Mouse (Mus musculus) limb, embryonic 14.5 days (tissue): ENCODE data around the gene Mapre1. TPM values are rescaled to one million over a fixed set of nuclear protein-coding genes. Genes with fewer than 3 reads are reported as not detected.

Experiments used
- ATAC-seq: fragments of 200-750 bp; cut with Nextera tagmentation; 2 replicates; pipeline ENCODE4 v1.8.0; 2017; ENCODE audit warnings: low read depth, moderate number of reproducible peaks, moderate TSS enrichment; ENCODE audit not compliant: low FRiP score
- DNase-seq: peaks from one replicate; pipeline ENCODE4 v3.0.0-alpha.2; 2015; ENCODE audit warnings: low spot score
- H3K27ac ChIP-seq: fragments of 300-500 bp; sonication (generic); replicated peaks from 2 replicates; pipeline ENCODE4 v1.5.1; 2014; ENCODE audit warnings: low read depth, mild to moderate bottlenecking, low read length, moderate library complexity, mixed read lengths
- H3K27me3 ChIP-seq: fragments of 300-500 bp; sonication (generic); 2 replicates; pipeline ENCODE4 v1.6.1; 2014; ENCODE audit warnings: low read length, mixed read lengths; ENCODE audit not compliant: control insufficient read depth, insufficient read depth
- H3K36me3 ChIP-seq: fragments of 300-500 bp; sonication (generic); 2 replicates; pipeline ENCODE4 v1.6.1; 2014; ENCODE audit warnings: mild to moderate bottlenecking, low read length, moderate library complexity, mixed read lengths; ENCODE audit not compliant: control insufficient read depth, insufficient read depth
- H3K4me1 ChIP-seq: fragments of 300-500 bp; sonication (generic); 2 replicates; pipeline ENCODE4 v1.6.1; 2014; ENCODE audit warnings: antibody characterized with exemption, low read length, mixed read lengths; ENCODE audit not compliant: control insufficient read depth, insufficient read depth
- H3K4me2 ChIP-seq: fragments of 300-500 bp; sonication (generic); replicated peaks from 2 replicates; pipeline ENCODE4 v1.6.1; 2014; ENCODE audit warnings: low read depth, mild to moderate bottlenecking, low read length, moderate library complexity; ENCODE audit not compliant: severe bottlenecking
- H3K4me3 ChIP-seq: fragments of 300-500 bp; sonication (generic); replicated peaks from 2 replicates; pipeline ENCODE4 v1.5.1; 2014; ENCODE audit warnings: low read length
- H3K9ac ChIP-seq: fragments of 300-500 bp; sonication (generic); 2 replicates; pipeline ENCODE4 v1.6.1; 2014; ENCODE audit warnings: mild to moderate bottlenecking, low read depth, low read length, moderate library complexity; ENCODE audit not compliant: severe bottlenecking
- H3K9me3 ChIP-seq: fragments of 300-500 bp; sonication (generic); 2 replicates; pipeline ENCODE4 v1.6.1; 2016; ENCODE audit warnings: low read length; ENCODE audit not compliant: control insufficient read depth
- POLR2A ChIP-seq: fragments of 200-500 bp; IDR thresholded peaks from 2 replicates; pipeline ENCODE4 v1.8.0; 2012; ENCODE audit warnings: inconsistent platforms, mild to moderate bottlenecking, moderate library complexity, borderline replicate concordance; ENCODE audit not compliant: insufficient read depth, insufficient read length; ENCODE audit errors: extremely low read depth
- WGBS: fragments of 180-500 bp; shearing (Covaris S2); extraction: QIAGEN DNeasy Blood & Tissue Kit; methylation state at CpG from one replicate; pipeline ENCODE4 v1.1.7; 2014; 5-methylcytosine and 5-hydroxymethylcytosine counted together
- polyA plus RNA-seq, 2 experiments: library from polyadenylated mRNA; depleted of rRNA in 1 of 2; stranded (reverse) in 1 of 2; unstranded in 1 of 2; fragments of >200 nt; fragmentation: Nextera tagmentation in 1 of 2; extraction: Ambion mirVana in 1 of 2; gene quantifications; 2 replicates each; pipeline versions ENCODE4 v1.2.1 to v1.2.3; 2012 to 2014

The Mapre1 gene
- polyA plus RNA-seq, 2 experiments, result 36.1 to 203 TPM

DNA sequence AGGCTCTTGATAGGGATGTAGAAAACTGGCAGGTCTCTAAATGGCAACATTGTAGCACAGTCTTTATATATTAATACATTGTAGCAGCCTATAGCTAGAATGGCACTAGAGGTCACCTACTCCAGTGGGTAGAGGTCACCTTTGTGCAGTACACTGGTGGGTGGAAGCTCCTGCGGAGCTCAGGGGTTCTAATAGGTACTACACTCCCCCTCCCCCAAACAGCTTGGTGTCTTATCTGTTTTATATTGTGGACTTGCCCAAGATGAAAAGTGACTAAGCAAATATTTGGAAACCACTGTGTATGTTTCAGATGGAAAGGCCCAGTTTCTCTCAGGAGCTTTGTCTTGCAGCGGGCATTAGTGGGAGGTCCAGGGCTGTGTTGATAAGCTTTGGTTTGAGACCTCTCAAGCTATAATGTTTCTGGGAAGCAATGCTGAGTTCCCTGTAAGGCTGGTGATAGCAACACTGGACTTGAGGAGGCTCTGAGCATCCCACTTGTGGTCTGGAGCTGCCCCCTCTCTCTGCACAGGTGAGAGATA lies 81.0 kb downstream of the Mapre1 start:
- WGBS, result 88% methylated on average over 2 of the region's 2 CpGs
- no peaks in the 10 kb centered on the region for H3K4me1 ChIP-seq
- H3K27me3 ChIP-seq, result no peaks in the 10 kb centered on the region
- H3K9me3 ChIP-seq, result no peaks in the 10 kb centered on the region
- H3K9ac ChIP-seq, result no peak overlapping the region
- no peak for DNase-seq
- ATAC-seq, result no peak
- no peaks in the 10 kb centered on the region for H3K36me3 ChIP-seq
- no peak for TF ChIP-seq POLR2A
- H3K4me3 ChIP-seq, result no peak overlapping the region
- H3K27ac ChIP-seq, result no peak overlapping the region
- no peak overlapping the region for H3K4me2 ChIP-seq

Other genes with a start within 250 kb of the Mapre1 start
- gene 4930404H24Rik, start 248.5 kb upstream of the Mapre1 start, polyA plus RNA-seq (2012; rRNA removed), result not detected in 2 replicates
- not detected in 2 replicates for gene 4930404H24Rik, start 248.5 kb upstream of the Mapre1 start, polyA plus RNA-seq (2014; fragmentation: Nextera tagmentation; extraction: Ambion mirVana)
- gene Nol4l, start 211.3 kb upstream of the Mapre1 start, polyA plus RNA-seq (2012; rRNA removed), result 19.5 and 24.5 TPM in 2 replicates
- gene Nol4l, start 211.3 kb upstream of the Mapre1 start, polyA plus RNA-seq (2014; fragmentation: Nextera tagmentation; extraction: Ambion mirVana), result 10.1 and 11.9 TPM in 2 replicates
- 28.6 and 34.4 TPM in 2 replicates for gene Commd7, start 108.5 kb upstream of the Mapre1 start, polyA plus RNA-seq (2012; rRNA removed)
- gene Commd7, start 108.5 kb upstream of the Mapre1 start, polyA plus RNA-seq (2014; fragmentation: Nextera tagmentation; extraction: Ambion mirVana), result 70.4 and 75.5 TPM in 2 replicates
- gene Dnmt3b, start 91.8 kb upstream of the Mapre1 start, polyA plus RNA-seq (2012; rRNA removed), result 6.6 and 8.1 TPM in 2 replicates
- 7.3 and 8.3 TPM in 2 replicates for gene Dnmt3b, start 91.8 kb upstream of the Mapre1 start, polyA plus RNA-seq (2014; fragmentation: Nextera tagmentation; extraction: Ambion mirVana)
- 0.06 and 0.10 TPM in 2 replicates for gene Dnmt3c, start 44.6 kb upstream of the Mapre1 start, polyA plus RNA-seq (2012; rRNA removed)
- 0.08 and 0.10 TPM in 2 replicates for gene Dnmt3c, start 44.6 kb upstream of the Mapre1 start, polyA plus RNA-seq (2014; fragmentation: Nextera tagmentation; extraction: Ambion mirVana)
- gene Efcab8, start 38.7 kb downstream of the Mapre1 start, polyA plus RNA-seq (2012; rRNA removed), result 0.11 and 0.19 TPM in 2 replicates
- gene Efcab8, start 38.7 kb downstream of the Mapre1 start, polyA plus RNA-seq (2014; fragmentation: Nextera tagmentation; extraction: Ambion mirVana), result 0.06 TPM in 1 of 2 replicates, not detected in the other
- not detected in 2 replicates for gene Sun5, start 129.8 kb downstream of the Mapre1 start, polyA plus RNA-seq (2012; rRNA removed)
- gene Sun5, start 129.8 kb downstream of the Mapre1 start, polyA plus RNA-seq (2014; fragmentation: Nextera tagmentation; extraction: Ambion mirVana), result not detected in 2 replicates
- gene Bpifb2, start 133.8 kb downstream of the Mapre1 start, polyA plus RNA-seq (2012; rRNA removed), result 0.09 and 0.20 TPM in 2 replicates
- not detected in 2 replicates for gene Bpifb2, start 133.8 kb downstream of the Mapre1 start, polyA plus RNA-seq (2014; fragmentation: Nextera tagmentation; extraction: Ambion mirVana)
- 0.12 TPM in 1 of 2 replicates, not detected in the other for gene Bpifb6, start 159.1 kb downstream of the Mapre1 start, polyA plus RNA-seq (2012; rRNA removed)
- gene Bpifb6, start 159.1 kb downstream of the Mapre1 start, polyA plus RNA-seq (2014; fragmentation: Nextera tagmentation; extraction: Ambion mirVana), result not detected in 2 replicates
- not detected in 2 replicates for gene Bpifb3, start 177.0 kb downstream of the Mapre1 start, polyA plus RNA-seq (2012; rRNA removed)
- not detected in 2 replicates for gene Bpifb3, start 177.0 kb downstream of the Mapre1 start, polyA plus RNA-seq (2014; fragmentation: Nextera tagmentation; extraction: Ambion mirVana)
- not detected in 2 replicates for gene Bpifb4, start 196.9 kb downstream of the Mapre1 start, polyA plus RNA-seq (2012; rRNA removed)
- gene Bpifb4, start 196.9 kb downstream of the Mapre1 start, polyA plus RNA-seq (2014; fragmentation: Nextera tagmentation; extraction: Ambion mirVana), result not detected in 2 replicates
- not detected in 2 replicates for gene Bpifa6, start 233.7 kb downstream of the Mapre1 start, polyA plus RNA-seq (2012; rRNA removed)
- not detected in 2 replicates for gene Bpifa6, start 233.7 kb downstream of the Mapre1 start, polyA plus RNA-seq (2014; fragmentation: Nextera tagmentation; extraction: Ambion mirVana)